Comparison of ENCODE assay signal across 40 mouse cellular contexts in the genomic region with DNA sequence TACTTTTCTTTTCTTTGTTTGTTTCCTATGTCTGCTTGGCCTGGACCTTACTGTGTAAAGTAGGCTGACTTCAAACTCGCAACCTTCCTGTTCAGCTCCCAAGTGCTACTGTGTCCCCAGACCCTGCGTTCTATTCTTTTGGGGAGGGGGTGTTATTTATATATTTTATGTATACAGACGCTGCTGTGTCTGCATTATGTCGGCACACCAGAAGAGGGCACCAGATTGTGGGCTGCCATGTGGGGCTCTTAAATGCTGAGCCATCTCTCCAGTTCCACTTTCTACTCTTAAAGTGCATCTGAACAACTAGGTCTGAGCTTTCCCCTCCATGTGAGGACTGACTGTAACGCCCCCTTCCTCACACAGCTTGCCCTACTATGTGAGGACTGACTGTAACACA. TPM values are rescaled to one million over a fixed set of nuclear protein-coding genes. Genes with fewer than 3 reads are reported as not detected.
DNase-seq lines count a peak whose midpoint lies in the region; ATAC-seq and TF ChIP-seq lines count a peak whose summit lies in the region.
"Had no signal": no experiment of that assay in that cellular context is flagged by ENCODE, and none has a peak within 500 bp of the region (broad histone marks: within the 10 kb centered on the region; RNA-seq: fewer than 3 reads in every experiment).

No protein-coding gene starts in this region.

- H3K4me1 ChIP-seq in heart, embryonic 10.5 days: peaks cover 86% of the 10 kb centered on the region
- peaks cover 88% of the 10 kb centered on the region for H3K4me1 ChIP-seq in heart, embryonic 12.5 days (replicated peaks)
- H3K4me1 ChIP-seq in E14TG2a.4 (replicated peaks; ENCODE audit: low read depth, low read length): peaks cover 63% of the 10 kb centered on the region

- no peak overlapping the region for H3K9ac ChIP-seq in heart, embryonic 12.5 days
- H3K9ac ChIP-seq: embryonic facial prominence, embryonic 13.5 days; limb, embryonic 15.5 days; liver, embryonic 13.5 days; midbrain, embryonic 12.5 days; neural tube, embryonic 15.5 days; stomach, embryonic 15.5 days had no signal

- no peak overlapping the region for H3K4me3 ChIP-seq in heart, embryonic 10.5 days
- H3K4me3 ChIP-seq in heart, embryonic 12.5 days: no peak overlapping the region
- H3K4me3 ChIP-seq in left cerebral cortex, adult 2 months: no peak overlapping the region
- H3K4me3 ChIP-seq in E14TG2a.4 (replicated peaks; ENCODE audit: low read length): no peak overlapping the region
- H3K4me3 ChIP-seq in macrophage (ENCODE audit: inconsistent target): no peak overlapping the region
- H3K4me3 ChIP-seq: embryonic facial prominence, embryonic 13.5 days; forebrain, embryonic 10.5 days; limb, embryonic 10.5 days; limb, embryonic 15.5 days; liver, embryonic 13.5 days; midbrain, embryonic 12.5 days; neural tube, embryonic 15.5 days; stomach, embryonic 15.5 days had no signal

- WGBS in heart, embryonic 10.5 days: 80% methylated on average over 5 of the region's 5 CpGs
- WGBS in heart, embryonic 12.5 days: 86% methylated on average over 5 of the region's 5 CpGs
- WGBS in macrophage (ENCODE audit: missing documents): 97% methylated on average over 4 of the region's 5 CpGs

- ATAC-seq in heart, embryonic 12.5 days (ENCODE audit: insufficient number of reproducible peaks, low FRiP score): no peak
- ATAC-seq: CD4-positive, CD25-positive, alpha-beta regulatory T cell, adult 4 months; forebrain, embryonic 16.5 days had no signal

- DNase-seq in heart, embryonic 10.5 days (ENCODE audit: low spot score): no peak
- DNase-seq in left cerebral cortex, adult 2 months (ENCODE audit: extremely low spot score in 1 of 2, low spot score in 2 of 2): no peak
- DNase-seq in left cerebral cortex, postnatal 25 days (ENCODE audit: low spot score in 2 of 2): no peak
- no peak for DNase-seq in neural tube, embryonic 10.5 days (ENCODE audit: extremely low spot score, low spot score)
- DNase-seq: adrenal gland, postnatal 14 days; cerebellum, adult 11-12 months; cerebellum, postnatal 10 days; gastrocnemius, postnatal 14 days; heart, postnatal 14 days; kidney, adult 11 months; kidney, postnatal 14 days; liver, embryonic 13.5 days; lung, adult 18-20 months; lung, postnatal 14 days; retina, postnatal 1 day; right cerebral cortex, postnatal 14 days; thymus, postnatal 14 days had no signal

- peak; percentile 26 for TF ChIP-seq CTCF in left cerebral cortex, adult 2 months (IDR thresholded peaks at IDR 0.05)
- TF ChIP-seq CTCF in E14TG2a.4 (conservative IDR thresholded peaks at IDR 0.05; ENCODE audit: low read length): 0 out of 2 replicates have a peak, but pooled peaks have one; percentile 15

- intact Hi-C loops in left cerebral cortex, adult 2 months (cut with DNase I): no loop called here
- intact Hi-C loops in left cerebral cortex, postnatal 25 days (cut with DNase I): no loop called here

- no peaks in the 10 kb centered on the region for H3K27me3 ChIP-seq in heart, embryonic 10.5 days (ENCODE audit: insufficient read depth, poor library complexity, severe bottlenecking)
- H3K27me3 ChIP-seq in heart, embryonic 12.5 days (replicated peaks): no peaks in the 10 kb centered on the region
- H3K27me3 ChIP-seq in E14TG2a.4 (ENCODE audit: insufficient read depth, low read length): no peaks in the 10 kb centered on the region
- H3K27me3 ChIP-seq: embryonic facial prominence, embryonic 13.5 days; limb, embryonic 15.5 days; midbrain, embryonic 12.5 days; neural tube, embryonic 15.5 days; stomach, embryonic 15.5 days had no signal

- no peaks in the 10 kb centered on the region for H3K9me3 ChIP-seq in heart, embryonic 10.5 days
- H3K9me3 ChIP-seq in heart, embryonic 12.5 days (replicated peaks): no peaks in the 10 kb centered on the region
- H3K9me3 ChIP-seq in E14TG2a.4 (ENCODE audit: low read length): no peaks in the 10 kb centered on the region
- H3K9me3 ChIP-seq: embryonic facial prominence, embryonic 13.5 days; forebrain, embryonic 10.5 days; G1E; limb, embryonic 10.5 days; limb, embryonic 15.5 days; liver, embryonic 13.5 days; midbrain, embryonic 12.5 days; neural tube, embryonic 15.5 days; stomach, embryonic 15.5 days had no signal

- peak overlapping the region; percentile 29; the same call in 1 of the 2 replicates for H3K27ac ChIP-seq in heart, embryonic 10.5 days
- no peak overlapping the region for H3K27ac ChIP-seq in heart, embryonic 12.5 days (ENCODE audit: poor library complexity, severe bottlenecking)
- H3K27ac ChIP-seq in left cerebral cortex, adult 2 months: no peak overlapping the region
- H3K27ac ChIP-seq in macrophage: peak overlapping the region; percentile 100
- H3K27ac ChIP-seq: embryonic facial prominence, embryonic 13.5 days; forebrain, embryonic 10.5 days; limb, embryonic 10.5 days; limb, embryonic 15.5 days; liver, embryonic 13.5 days; midbrain, embryonic 12.5 days; neural tube, embryonic 15.5 days; stomach, embryonic 15.5 days had no signal

- peaks cover 5% of the 10 kb centered on the region; the same call in 1 of the 2 replicates for H3K36me3 ChIP-seq in heart, embryonic 10.5 days
- peaks cover 8% of the 10 kb centered on the region for H3K36me3 ChIP-seq in heart, embryonic 12.5 days
- H3K36me3 ChIP-seq in E14TG2a.4 (ENCODE audit: insufficient read depth, low read length): peaks cover 8% of the 10 kb centered on the region; the same call in 1 of the 2 replicates
- H3K36me3 ChIP-seq in macrophage (ENCODE audit: inconsistent target): no peaks in the 10 kb centered on the region
- H3K36me3 ChIP-seq: G1E; limb, embryonic 15.5 days; liver, embryonic 13.5 days; neural tube, embryonic 15.5 days; stomach, embryonic 15.5 days had no signal

- H3K79me2 ChIP-seq in macrophage (ENCODE audit: inconsistent target): peaks cover 89% of the 10 kb centered on the region

- no peak overlapping the region for H3K4me2 ChIP-seq in heart, embryonic 12.5 days
- H3K4me2 ChIP-seq: embryonic facial prominence, embryonic 13.5 days; limb, embryonic 15.5 days; liver, embryonic 13.5 days; midbrain, embryonic 12.5 days; neural tube, embryonic 15.5 days; stomach, embryonic 15.5 days had no signal

RNA-seq across cellular contexts. Expression of a gene that starts 9.2 kb away (rescaled TPM):
- polyA plus RNA-seq in heart, embryonic 10.5 days (2016; fragmentation: Nextera tagmentation; extraction: Ambion mirVana): 35.9 and 37.4 TPM in 2 replicates
- polyA plus RNA-seq in heart, embryonic 12.5 days (2016; fragmentation: Nextera tagmentation; extraction: Ambion mirVana): 40.1 and 43.3 TPM in 2 replicates
- 10 to 100 TPM; 23.8 to 27.9 TPM for total RNA-seq in left cerebral cortex, adult 2 months (2021)
- total RNA-seq in left cerebral cortex, postnatal 25 days (2021): 10 to 100 TPM; 23.3 to 25.6 TPM
- 10 to 100 TPM; 19.6 to 88.4 (median 53.1) TPM for total RNA-seq in macrophage (2018; cell fraction: chromatin; rRNA removed)
- 10 to 100 TPM; 38.4 to 91.1 (median 57.9) TPM for total RNA-seq in macrophage (2018; cell fraction: cytosol; rRNA removed)
- 100 to 1,000 TPM in 1 of 26 experiments, 10 to 100 TPM in 25; 33.0 to 102 (median 46.7) TPM for total RNA-seq in macrophage (2018; cell fraction: nucleus; rRNA removed)
- 54.1 to 88.6 TPM (median 71.3 TPM) in 3 replicates for polyA plus RNA-seq in macrophage (2018)

RNA-seq across cellular contexts. Expression of a gene that starts 22.9 kb away (rescaled TPM):
- not detected in 2 replicates for polyA plus RNA-seq in heart, embryonic 10.5 days (2016; fragmentation: Nextera tagmentation; extraction: Ambion mirVana)
- not detected in 2 replicates for polyA plus RNA-seq in heart, embryonic 12.5 days (2016; fragmentation: Nextera tagmentation; extraction: Ambion mirVana)
- total RNA-seq in left cerebral cortex, adult 2 months (2021): not detected
- not detected for total RNA-seq in left cerebral cortex, postnatal 25 days (2021)
- not detected for total RNA-seq in macrophage (2018; cell fraction: chromatin; rRNA removed)
- total RNA-seq in macrophage (2018; cell fraction: cytosol; rRNA removed): not detected
- total RNA-seq in macrophage (2018; cell fraction: nucleus; rRNA removed): under 1 TPM in 1 of 26 experiments, not detected in 25; 0.97 TPM
- polyA plus RNA-seq in macrophage (2018): not detected in 3 replicates
- total RNA-seq: adrenal gland, postnatal 14 days; common myeloid progenitor, adult 5-6 weeks; G1E; gastrocnemius, postnatal 14 days; granulocyte monocyte progenitor cell, adult 5-6 weeks; heart, postnatal 14 days; layer of hippocampus, postnatal 25 days; megakaryocyte progenitor cell, adult 5-6 weeks; monocyte, adult 5-6 weeks had no signal
- polyA plus RNA-seq: CD4-positive, CD25-positive, alpha-beta regulatory T cell, adult 4 months; embryonic facial prominence, embryonic 13.5 days; forebrain, embryonic 10.5 days; forebrain, embryonic 16.5 days; G1E; heart, embryonic 14.5 days; hindbrain, embryonic 11.5 days; kidney, embryonic 14.5 days; limb, embryonic 10.5 days; limb, embryonic 15.5 days; liver, embryonic 13.5 days; midbrain, embryonic 12.5 days; neural tube, embryonic 15.5 days; small intestine, adult 2 months; stomach, embryonic 15.5 days; urinary bladder, adult 2 months had no signal

Comparison
In these comparisons a context has a peak if more than half of its experiments do, and no peak if none do; other contexts are left out.
1. H3K27ac ChIP-seq: peak in heart, embryonic 10.5 days (single experiment) and macrophage (single experiment); none in heart, embryonic 12.5 days (single experiment) and left cerebral cortex, adult 2 months (single experiment).